Mouse (Mus musculus) heart, postnatal 36 days (tissue): ENCODE measurements around the gene Vmn1r104. TPM values are rescaled to one million over a fixed set of nuclear protein-coding genes. Genes with fewer than 3 reads are reported as not detected.
"Not testable (repeated sequence)": the region's sequence is repeated elsewhere in the genome, so short reads cannot be mapped to it uniquely, and the experiment has no call there.

Experiments
- DNase-seq, 2 experiments: peaks; one replicate each; pipeline ENCODE4 v3.0.0; 2021 to 2022
- intact Hi-C: fragments of 180-260 bp; cut with DNase I; formaldehyde crosslinking; loops from one replicate; pipeline ENCODE4 v1.15.1; 2025
- total RNA-seq, 2 experiments: library from RNA; stranded (reverse); gene quantifications; 2 replicates each; pipeline ENCODE4 v1.2.3; 2021

The Vmn1r104 gene
- not detected for total RNA-seq

DNA sequence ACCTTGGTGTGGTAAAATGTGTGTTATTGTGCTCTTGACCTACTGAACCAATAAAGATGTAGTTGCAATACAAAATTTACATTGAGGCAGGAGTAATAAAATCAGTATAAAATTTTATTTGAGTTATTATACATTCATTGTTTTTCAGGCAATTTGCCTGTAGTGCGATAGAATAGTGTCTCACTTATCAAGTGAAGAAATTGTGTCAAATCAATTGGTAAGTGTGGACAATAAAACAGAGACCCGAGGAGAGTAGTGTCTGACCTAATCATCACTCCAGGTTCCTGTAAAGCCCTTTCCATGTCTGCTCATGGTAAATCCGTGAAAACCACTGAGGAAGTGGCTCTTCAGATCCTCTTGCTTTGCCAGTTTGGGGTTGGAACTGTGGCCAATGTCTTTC, at the start of gene Vmn1r104:
Vmn1r104 (plus strand) TSS at position 301 of the 400 bp plus-strand sequence.
- DNase-seq, intact Hi-C loops: not testable (repeated sequence)

- intact Hi-C loops, DNase-seq: not testable (repeated sequence)
Measured at GRCm38 (mm10) chr7:20510434-20510833, 23.2 kb upstream of the Vmn1r104 start, which contains the start of gene Vmn1r103. TSS of gene Vmn1r103 (minus strand) at chr7:20510534.

DNA sequence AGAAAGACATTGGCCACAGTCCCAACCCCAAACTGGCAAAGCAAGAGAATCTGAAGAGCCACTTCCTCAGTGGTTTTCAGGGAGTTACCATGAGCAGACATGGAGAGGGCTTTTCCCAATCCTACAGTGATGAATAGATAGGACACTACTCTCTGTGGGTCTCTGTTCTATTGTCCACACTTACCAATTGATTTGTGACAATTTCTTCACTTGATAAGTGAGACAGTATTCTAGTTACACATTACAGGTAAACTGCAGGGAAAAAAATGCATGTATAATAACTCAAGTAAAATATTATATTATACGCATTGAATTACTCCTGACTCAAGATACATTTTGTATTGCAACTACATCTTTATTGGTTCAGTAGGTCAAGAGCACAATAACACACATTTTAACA, 12.0 kb downstream of the Vmn1r104 start, which contains the start of gene Gm5726:
Gm5726 (minus strand) TSS at position 101 of the 400 bp plus-strand sequence.
- intact Hi-C loops, DNase-seq: not testable (repeated sequence)

DNA sequence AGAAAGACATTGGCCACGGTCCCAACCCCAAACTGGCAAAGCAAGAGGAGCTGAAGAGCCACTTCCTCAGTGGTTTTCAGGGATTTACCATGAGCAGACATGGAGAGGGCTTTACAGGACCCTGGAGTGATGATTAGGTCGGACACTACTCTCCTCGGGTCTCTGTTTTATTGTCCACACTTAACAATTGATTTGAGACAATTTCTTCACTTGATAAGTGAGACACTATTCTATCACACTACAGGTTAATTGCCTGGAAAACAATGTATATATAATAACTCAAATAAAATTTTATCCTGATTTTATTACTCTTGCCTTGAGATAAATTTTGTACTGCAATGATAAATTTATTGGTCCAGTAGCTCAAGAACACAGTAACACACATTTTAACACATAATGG, 42.5 kb downstream of the Vmn1r104 start, which contains the start of gene Gm4141:
Gm4141 (minus strand) TSS at position 101 of the 400 bp plus-strand sequence.
- DNase-seq, intact Hi-C loops: not testable (repeated sequence)

Other genes starting within 250 kb of the Vmn1r104 start
- gene Gm4133, start 199.8 kb upstream of the Vmn1r104 start, total RNA-seq = not detected
- not detected for gene Gm5728, start 158.4 kb upstream of the Vmn1r104 start, total RNA-seq
- not detected for gene Vmn1r100, start 115.9 kb upstream of the Vmn1r104 start, total RNA-seq
- gene Vmn1r101, start 91.2 kb upstream of the Vmn1r104 start, total RNA-seq = not detected
- not detected for gene Gm10670, start 58.9 kb upstream of the Vmn1r104 start, total RNA-seq
- not detected for gene Vmn1r103, start 23.3 kb upstream of the Vmn1r104 start, total RNA-seq
- gene Gm5726, start 11.9 kb downstream of the Vmn1r104 start, total RNA-seq = not detected
- gene Gm4141, start 42.4 kb downstream of the Vmn1r104 start, total RNA-seq = not detected
- gene Gm4513, start 65.2 kb downstream of the Vmn1r104 start, total RNA-seq = not detected
- gene Vmn1r107, start 135.1 kb downstream of the Vmn1r104 start, total RNA-seq = not detected
- gene Vmn1r111, start 169.4 kb downstream of the Vmn1r104 start, total RNA-seq = not detected
- not detected for gene Gm10668, start 196.8 kb downstream of the Vmn1r104 start, total RNA-seq
- gene Vmn1r112, start 237.3 kb downstream of the Vmn1r104 start, total RNA-seq = not detected